In genomic region chr4:140140485-140140884, GRCm38 (mm10) we compare ENCODE assay signal across 13 mouse cellular contexts.
DNase-seq lines count a peak whose midpoint lies in the region; ATAC-seq and TF ChIP-seq lines count a peak whose summit lies in the region.
"Had no signal": no experiment of that assay in that cellular context is flagged by ENCODE, and none has a peak within 500 bp of the region (broad histone marks: within the 10 kb centered on the region; RNA-seq: fewer than 3 reads in every experiment).

No protein-coding gene starts in this region.

- no peaks in the 10 kb centered on the region for H3K9me3 ChIP-seq in hindbrain, postnatal 0 days (ENCODE audit: low read length)
- peaks cover 3% of the 10 kb centered on the region; the same call in 1 of the 2 replicates for H3K9me3 ChIP-seq in hindbrain, embryonic 16.5 days (ENCODE audit: control insufficient read depth, low read length)
- H3K9me3 ChIP-seq in lung, embryonic 14.5 days (ENCODE audit: low read depth, low read length): no peaks in the 10 kb centered on the region
- peaks cover 15% of the 10 kb centered on the region for H3K9me3 ChIP-seq in E14TG2a.4 (ENCODE audit: low read length)
- H3K9me3 ChIP-seq: stomach, embryonic 15.5 days had no signal

- DNase-seq in cerebellum, adult 2 months: peak in 1 of 2 experiments; percentile 47
- no peak for DNase-seq in cerebellum, adult 8-10 months
- peak; percentile 58 for DNase-seq in hindbrain, postnatal 0 days (ENCODE audit: low spot score)
- peak; percentile 15 for DNase-seq in lung, embryonic 14.5 days
- no peak for DNase-seq in lung, postnatal 25 days (ENCODE audit: low spot score)
- no peak for DNase-seq in frontal cortex, postnatal 36 days (ENCODE audit: low spot score in 2 of 2)
- DNase-seq: adrenal gland, adult 8-10 months; cerebellum, adult 9-11 months had no signal

- no peak for TF ChIP-seq POLR2A in cerebellum, adult 2 months (IDR thresholded peaks at IDR 0.05; ENCODE audit: borderline replicate concordance, insufficient read depth, low read length)

- H3K4me2 ChIP-seq in hindbrain, postnatal 0 days (ENCODE audit: low read depth, low read length): no peak overlapping the region
- H3K4me2 ChIP-seq in hindbrain, embryonic 16.5 days (ENCODE audit: low read length): no peak overlapping the region
- H3K4me2 ChIP-seq in lung, embryonic 14.5 days: no peak overlapping the region
- H3K4me2 ChIP-seq: heart, embryonic 11.5 days; liver, embryonic 12.5 days; stomach, embryonic 15.5 days had no signal

- no peaks in the 10 kb centered on the region for H3K36me3 ChIP-seq in hindbrain, postnatal 0 days (ENCODE audit: insufficient read depth, low read length)
- no peaks in the 10 kb centered on the region for H3K36me3 ChIP-seq in hindbrain, embryonic 16.5 days (ENCODE audit: control insufficient read depth, insufficient read depth, low read length)
- no peaks in the 10 kb centered on the region for H3K36me3 ChIP-seq in lung, embryonic 14.5 days (ENCODE audit: insufficient read depth)
- 0 out of 2 replicates have a peak, but pooled peaks cover 3% of the 10 kb centered on the region for H3K36me3 ChIP-seq in E14TG2a.4 (ENCODE audit: insufficient read depth, low read length)
- H3K36me3 ChIP-seq: liver, embryonic 12.5 days; stomach, embryonic 15.5 days had no signal

- H3K4me1 ChIP-seq in cerebellum, adult 2 months (ENCODE audit: control insufficient read depth, insufficient read depth, low read length): peaks cover 23% of the 10 kb centered on the region
- H3K4me1 ChIP-seq in hindbrain, postnatal 0 days (ENCODE audit: insufficient read depth, low read length): 0 out of 2 replicates have a peak, but pooled peaks cover 5% of the 10 kb centered on the region
- H3K4me1 ChIP-seq in hindbrain, embryonic 16.5 days (ENCODE audit: control insufficient read depth, insufficient read depth, low read depth, low read length): peaks cover 4% of the 10 kb centered on the region
- H3K4me1 ChIP-seq in lung, embryonic 14.5 days (ENCODE audit: insufficient read depth): no peaks in the 10 kb centered on the region
- peaks cover 60% of the 10 kb centered on the region for H3K4me1 ChIP-seq in E14TG2a.4 (replicated peaks; ENCODE audit: low read depth, low read length)
- H3K4me1 ChIP-seq: liver, embryonic 12.5 days; stomach, embryonic 15.5 days had no signal

- no peak overlapping the region for H3K4me3 ChIP-seq in cerebellum, adult 2 months (replicated peaks; ENCODE audit: insufficient read depth, low read depth, low read length)
- no peak overlapping the region for H3K4me3 ChIP-seq in hindbrain, postnatal 0 days (ENCODE audit: low read length)
- H3K4me3 ChIP-seq in hindbrain, embryonic 16.5 days (ENCODE audit: low read length): no peak overlapping the region
- H3K4me3 ChIP-seq in lung, embryonic 14.5 days (ENCODE audit: low read depth, low read length): no peak overlapping the region
- H3K4me3 ChIP-seq in E14TG2a.4 (replicated peaks; ENCODE audit: low read length): peak overlapping the region; percentile 17; the same call in 1 of the 2 replicates
- H3K4me3 ChIP-seq: liver, embryonic 12.5 days; stomach, embryonic 15.5 days had no signal

- peak; percentile 29; the same call in 1 of the 2 replicates for TF ChIP-seq CTCF in cerebellum, adult 2 months (IDR thresholded peaks at IDR 0.05; ENCODE audit: borderline replicate concordance, insufficient read depth, low read depth, low read length)
- peak; percentile 59 for TF ChIP-seq CTCF in hindbrain, postnatal 0 days (IDR thresholded peaks at IDR 0.05; ENCODE audit: low read depth)
- peak; percentile 39; the same call in 1 of the 2 replicates for TF ChIP-seq CTCF in lung, embryonic 14.5 days (IDR thresholded peaks at IDR 0.05; ENCODE audit: low read depth)
- TF ChIP-seq CTCF in E14TG2a.4 (conservative IDR thresholded peaks at IDR 0.05; ENCODE audit: low read length): peak; percentile 85

- WGBS in cerebellum, adult 2 months: 62% methylated on average over 9 of the region's 9 CpGs
- 65% methylated on average over 9 of the region's 9 CpGs for WGBS in hindbrain, postnatal 0 days
- 64% methylated on average over 9 of the region's 9 CpGs for WGBS in hindbrain, embryonic 16.5 days
- WGBS in lung, embryonic 14.5 days: 59% methylated on average over 9 of the region's 9 CpGs

- ATAC-seq in hindbrain, postnatal 0 days: no peak
- no peak for ATAC-seq in hindbrain, embryonic 16.5 days
- no peak for ATAC-seq in lung, embryonic 14.5 days (ENCODE audit: insufficient read depth)
- ATAC-seq: liver, embryonic 12.5 days had no signal

- no peaks in the 10 kb centered on the region for H3K27me3 ChIP-seq in cerebellum, adult 2 months (ENCODE audit: control insufficient read depth, insufficient read depth, low read length)
- H3K27me3 ChIP-seq in hindbrain, postnatal 0 days (ENCODE audit: insufficient read depth, low read length): no peaks in the 10 kb centered on the region
- no peaks in the 10 kb centered on the region for H3K27me3 ChIP-seq in hindbrain, embryonic 16.5 days (replicated peaks; ENCODE audit: control insufficient read depth, insufficient read depth, low read length)
- no peaks in the 10 kb centered on the region for H3K27me3 ChIP-seq in lung, embryonic 14.5 days (ENCODE audit: insufficient read depth, low read length)
- no peaks in the 10 kb centered on the region for H3K27me3 ChIP-seq in E14TG2a.4 (ENCODE audit: insufficient read depth, low read length)
- H3K27me3 ChIP-seq: stomach, embryonic 15.5 days had no signal

- no peak overlapping the region for H3K27ac ChIP-seq in cerebellum, adult 2 months (ENCODE audit: insufficient read depth, low read length)
- no peak overlapping the region for H3K27ac ChIP-seq in hindbrain, postnatal 0 days
- H3K27ac ChIP-seq in hindbrain, embryonic 16.5 days (ENCODE audit: low read depth, low read length): no peak overlapping the region
- no peak overlapping the region for H3K27ac ChIP-seq in lung, embryonic 14.5 days (ENCODE audit: low read depth)
- H3K27ac ChIP-seq: liver, embryonic 12.5 days; stomach, embryonic 15.5 days had no signal

- no peak overlapping the region for H3K9ac ChIP-seq in hindbrain, postnatal 0 days (replicated peaks; ENCODE audit: low read length)
- H3K9ac ChIP-seq in hindbrain, embryonic 16.5 days (ENCODE audit: low read depth, low read length): no peak overlapping the region
- H3K9ac ChIP-seq in lung, embryonic 14.5 days: no peak overlapping the region
- H3K9ac ChIP-seq: liver, embryonic 12.5 days; stomach, embryonic 15.5 days had no signal

Comparison
In these comparisons a context has a peak if more than half of its experiments do, and no peak if none do; other contexts are left out.
1. DNase-seq: peak in hindbrain, postnatal 0 days (single experiment) and lung, embryonic 14.5 days (single experiment); none in cerebellum, adult 8-10 months (single experiment), lung, postnatal 25 days (single experiment) and frontal cortex, postnatal 36 days (0 of 2).
2. CTCF ChIP-seq: peak in every context shown above with its lines; median percentile 85 in E14TG2a.4; 59 in hindbrain, postnatal 0 days; 39 in lung, embryonic 14.5 days; 29 in cerebellum, adult 2 months.